Mouse (Mus musculus): ENCODE results near the gene Slc35f4. TPM values are rescaled to one million over a fixed set of nuclear protein-coding genes. Genes with fewer than 3 reads are reported as not detected.

Gene Slc35f4
- total RNA-seq (2021): 10 to 100 TPM; 18.8 to 20.9 TPM

GRCm38 (mm10) chr14:49525931-49526291 is at the start of gene Slc35f4:
TSS of gene Slc35f4 (minus strand) at chr14:49526046.
- DNase-seq (ENCODE audit: low spot score in 2 of 2): no peak
- intact Hi-C loops (cut with DNase I): loop anchor here (2.0 to 5.0 kb wide), 2 partner anchors 197 to 289 kb away; no protein-coding TSS in a partner anchor

- no peak for DNase-seq (ENCODE audit: low spot score in 2 of 2)
- intact Hi-C loops (cut with DNase I): no loop called here
Measured at GRCm38 (mm10) chr14:49568369-49568768, 42.5 kb upstream of the Slc35f4 start.

GRCm38 (mm10) chr14:49560706-49561105 is 34.9 kb upstream of the Slc35f4 start:
- intact Hi-C loops (cut with DNase I): no loop called here
- no peak for DNase-seq (ENCODE audit: low spot score in 2 of 2)

- intact Hi-C loops (cut with DNase I): loop anchor here (5.0 kb wide), 1 partner anchor 303 kb away; no protein-coding TSS in a partner anchor
- DNase-seq (ENCODE audit: low spot score in 2 of 2): no peak
Measured at GRCm38 (mm10) chr14:49540104-49540503, 14.3 kb upstream of the Slc35f4 start.

GRCm38 (mm10) chr14:49525176-49525930 is 493 bp downstream of the Slc35f4 start:
- intact Hi-C loops (cut with DNase I): loop anchor here (2.0 to 5.0 kb wide), 2 partner anchors 197 to 288 kb away; no protein-coding TSS in a partner anchor
- peak; percentile 55 to 60 for DNase-seq (ENCODE audit: low spot score in 2 of 2)

GRCm38 (mm10) chr14:49524665-49525064 is 1.2 kb downstream of the Slc35f4 start:
- peak; percentile 18 to 40 for DNase-seq (ENCODE audit: low spot score in 2 of 2)
- intact Hi-C loops (cut with DNase I): loop anchor here (2.0 to 5.0 kb wide), 2 partner anchors 198 to 287 kb away; no protein-coding TSS in a partner anchor

GRCm38 (mm10) chr14:49515096-49515665 is 10.7 kb downstream of the Slc35f4 start:
- DNase-seq (ENCODE audit: low spot score in 2 of 2): peak in 1 of 2 experiments; percentile 52
- intact Hi-C loops (cut with DNase I): no loop called here

GRCm38 (mm10) chr14:49514137-49514536 is 11.7 kb downstream of the Slc35f4 start:
- DNase-seq (ENCODE audit: low spot score in 2 of 2): no peak
- intact Hi-C loops (cut with DNase I): no loop called here

- DNase-seq (ENCODE audit: low spot score in 2 of 2): peak in 1 of 2 experiments; percentile 73
- intact Hi-C loops (cut with DNase I): no loop called here
Measured at GRCm38 (mm10) chr14:49495192-49495591, 30.7 kb downstream of the Slc35f4 start.

- intact Hi-C loops (cut with DNase I): no loop called here
- DNase-seq (ENCODE audit: low spot score in 2 of 2): peak; percentile 34 to 94
Measured at GRCm38 (mm10) chr14:49493793-49494192, 32.1 kb downstream of the Slc35f4 start.

GRCm38 (mm10) chr14:49492506-49492905 is 33.3 kb downstream of the Slc35f4 start:
- intact Hi-C loops (cut with DNase I): no loop called here
- DNase-seq (ENCODE audit: low spot score in 2 of 2): peak in 1 of 2 experiments; percentile 28

- no peak for DNase-seq (ENCODE audit: low spot score in 2 of 2)
- intact Hi-C loops (cut with DNase I): no loop called here
Measured at GRCm38 (mm10) chr14:49476602-49477001, 49.2 kb downstream of the Slc35f4 start.

- intact Hi-C loops (cut with DNase I): no loop called here
- no peak for DNase-seq (ENCODE audit: low spot score in 2 of 2)
Measured at GRCm38 (mm10) chr14:49461761-49462160, 64.1 kb downstream of the Slc35f4 start.

GRCm38 (mm10) chr14:49460799-49461198 is 65.0 kb downstream of the Slc35f4 start:
- intact Hi-C loops (cut with DNase I): no loop called here
- no peak for DNase-seq (ENCODE audit: low spot score in 2 of 2)

GRCm38 (mm10) chr14:49454283-49454914 is 71.4 kb downstream of the Slc35f4 start:
- intact Hi-C loops (cut with DNase I): no loop called here
- no peak for DNase-seq (ENCODE audit: low spot score in 2 of 2)

- no peak for DNase-seq (ENCODE audit: low spot score in 2 of 2)
- intact Hi-C loops (cut with DNase I): no loop called here
Measured at GRCm38 (mm10) chr14:49453782-49454181, 72.1 kb downstream of the Slc35f4 start.

- DNase-seq (ENCODE audit: low spot score in 2 of 2): no peak
- intact Hi-C loops (cut with DNase I): no loop called here
Measured at GRCm38 (mm10) chr14:49447669-49448068, 78.2 kb downstream of the Slc35f4 start.

- DNase-seq (ENCODE audit: low spot score in 2 of 2): no peak
- intact Hi-C loops (cut with DNase I): no loop called here
Measured at GRCm38 (mm10) chr14:49446461-49446860, 79.4 kb downstream of the Slc35f4 start.

- DNase-seq (ENCODE audit: low spot score in 2 of 2): peak in 1 of 2 experiments; percentile 74
- intact Hi-C loops (cut with DNase I): no loop called here
Measured at GRCm38 (mm10) chr14:49436811-49437210, 89.0 kb downstream of the Slc35f4 start.

GRCm38 (mm10) chr14:49431821-49432220 is 94.0 kb downstream of the Slc35f4 start:
- intact Hi-C loops (cut with DNase I): no loop called here
- no peak for DNase-seq (ENCODE audit: low spot score in 2 of 2)

Measured in left cerebral cortex, postnatal 25 days (tissue).